Mouse (Mus musculus): ENCODE results near the gene Thumpd3. TPM values are rescaled to one million over a fixed set of nuclear protein-coding genes. Genes with fewer than 3 reads are reported as not detected.

Gene Thumpd3
- total RNA-seq (2014; fragmentation: Nextera tagmentation), result 127 and 145 TPM in 2 replicates
- 89.2 and 95.1 TPM in 2 replicates for total RNA-seq (2017)
- polyA plus RNA-seq (2012), result 6.7 and 7.5 TPM in 2 replicates

- H3K36me3 ChIP-seq (replicated peaks), result peaks cover 23% of the 10 kb centered on the region
- peak; percentile 91 for DNase-seq (ENCODE audit: low spot score)
- ATAC-seq (ENCODE audit: extremely low read depth, insufficient number of reproducible peaks, low FRiP score, poor library complexity, severe bottlenecking), result peak; percentile 72
- H3K4me3 ChIP-seq (ENCODE audit: low read depth, low read length), result peak within 1 kb of the TSS; percentile 96
- H3K4me1 ChIP-seq (ENCODE audit: insufficient read depth, low read depth, low read length), result peaks cover 56% of the 10 kb centered on the region
- H3K27me3 ChIP-seq (ENCODE audit: insufficient read depth, low read length), result no peaks in the 10 kb centered on the region
- TF ChIP-seq GATA1 (IDR thresholded peaks at IDR 0.05; ENCODE audit: borderline replicate concordance, low read length) (no peak), CTCF (IDR thresholded peaks at IDR 0.05; ENCODE audit: low read depth, low read length) (no peak), TAL1 (conservative IDR thresholded peaks at IDR 0.05; ENCODE audit: low read depth, low read length) (no peak), POLR2AphosphoS5 (IDR thresholded peaks at IDR 0.05; ENCODE audit: insufficient replicate concordance, low read depth, low read length) (no peak; the same call in 1 of the 2 replicates), GATA2 (IDR thresholded peaks at IDR 0.05; ENCODE audit: borderline replicate concordance, low read depth, low read length) (no peak)
- H3K9me3 ChIP-seq (replicated peaks), result no peaks in the 10 kb centered on the region
These were observed at the start of gene Thumpd3 for GRCm38 (mm10) chr6:113046041-113046975. Thumpd3 (plus strand) TSS chr6:113046225.

GRCm38 (mm10) chr6:112999199-112999598 is 46.8 kb upstream of the Thumpd3 start:
- no peak overlapping the region for H3K4me3 ChIP-seq (ENCODE audit: low read depth, low read length)
- H3K4me1 ChIP-seq (ENCODE audit: insufficient read depth, low read depth, low read length), result no peaks in the 10 kb centered on the region
- H3K27me3 ChIP-seq (ENCODE audit: insufficient read depth, low read length), result 0 out of 2 replicates have a peak, but pooled peaks cover 3% of the 10 kb centered on the region
- DNase-seq (ENCODE audit: low spot score) (no peak), ATAC-seq (ENCODE audit: extremely low read depth, insufficient number of reproducible peaks, low FRiP score, poor library complexity, severe bottlenecking) (no peak)
- no peak for TF ChIP-seq GATA1 (IDR thresholded peaks at IDR 0.05; ENCODE audit: borderline replicate concordance, low read length)
- TF ChIP-seq POLR2AphosphoS5 (IDR thresholded peaks at IDR 0.05; ENCODE audit: insufficient replicate concordance, low read depth, low read length), result no peak
- TF ChIP-seq GATA2 (IDR thresholded peaks at IDR 0.05; ENCODE audit: borderline replicate concordance, low read depth, low read length), result no peak
- TF ChIP-seq CTCF (IDR thresholded peaks at IDR 0.05; ENCODE audit: low read depth, low read length), result no peak
- no peak for TF ChIP-seq TAL1 (conservative IDR thresholded peaks at IDR 0.05; ENCODE audit: low read depth, low read length)
- H3K9me3 ChIP-seq (replicated peaks), result no peaks in the 10 kb centered on the region
- H3K36me3 ChIP-seq (replicated peaks), result no peaks in the 10 kb centered on the region

GRCm38 (mm10) chr6:113000666-113001287 is 45.2 kb upstream of the Thumpd3 start:
- Histone ChIP-seq H3K4me3 (ENCODE audit: low read depth, low read length) (no peak overlapping the region), H3K4me1 (ENCODE audit: insufficient read depth, low read depth, low read length) (no peaks in the 10 kb centered on the region), H3K9me3 (replicated peaks) (no peaks in the 10 kb centered on the region), H3K36me3 (replicated peaks) (no peaks in the 10 kb centered on the region), H3K27me3 (ENCODE audit: insufficient read depth, low read length) (0 out of 2 replicates have a peak, but pooled peaks cover 3% of the 10 kb centered on the region)
- peak; percentile 54; the same call in 1 of the 2 replicates for ATAC-seq (ENCODE audit: extremely low read depth, insufficient number of reproducible peaks, low FRiP score, poor library complexity, severe bottlenecking)
- peak; percentile 12 for DNase-seq (ENCODE audit: low spot score)
- no peak for TF ChIP-seq TAL1 (conservative IDR thresholded peaks at IDR 0.05; ENCODE audit: low read depth, low read length)

GRCm38 (mm10) chr6:113001719-113002118 is 44.3 kb upstream of the Thumpd3 start:
- Histone ChIP-seq H3K4me3 (ENCODE audit: low read depth, low read length) (no peak overlapping the region), H3K4me1 (ENCODE audit: insufficient read depth, low read depth, low read length) (no peaks in the 10 kb centered on the region), H3K36me3 (replicated peaks) (no peaks in the 10 kb centered on the region), H3K27me3 (ENCODE audit: insufficient read depth, low read length) (0 out of 2 replicates have a peak, but pooled peaks cover 3% of the 10 kb centered on the region), H3K9me3 (replicated peaks) (no peaks in the 10 kb centered on the region)
- DNase-seq (ENCODE audit: low spot score) (no peak), ATAC-seq (ENCODE audit: extremely low read depth, insufficient number of reproducible peaks, low FRiP score, poor library complexity, severe bottlenecking) (no peak)
- TF ChIP-seq CTCF (IDR thresholded peaks at IDR 0.05; ENCODE audit: low read depth, low read length), result no peak
- TF ChIP-seq GATA2 (IDR thresholded peaks at IDR 0.05; ENCODE audit: borderline replicate concordance, low read depth, low read length), result no peak
- TF ChIP-seq TAL1 (conservative IDR thresholded peaks at IDR 0.05; ENCODE audit: low read depth, low read length), result no peak
- TF ChIP-seq POLR2AphosphoS5 (IDR thresholded peaks at IDR 0.05; ENCODE audit: insufficient replicate concordance, low read depth, low read length), result no peak
- no peak for TF ChIP-seq GATA1 (IDR thresholded peaks at IDR 0.05; ENCODE audit: borderline replicate concordance, low read length)

GRCm38 (mm10) chr6:113003313-113004111 is 42.5 kb upstream of the Thumpd3 start:
- Histone ChIP-seq H3K27me3 (ENCODE audit: insufficient read depth, low read length) (peaks cover 7% of the 10 kb centered on the region; the same call in 1 of the 2 replicates), H3K4me3 (ENCODE audit: low read depth, low read length) (no peak overlapping the region), H3K36me3 (replicated peaks) (no peaks in the 10 kb centered on the region), H3K4me1 (ENCODE audit: insufficient read depth, low read depth, low read length) (no peaks in the 10 kb centered on the region), H3K9me3 (replicated peaks) (no peaks in the 10 kb centered on the region)
- ATAC-seq (ENCODE audit: extremely low read depth, insufficient number of reproducible peaks, low FRiP score, poor library complexity, severe bottlenecking), result no peak
- no peak for TF ChIP-seq TAL1 (conservative IDR thresholded peaks at IDR 0.05; ENCODE audit: low read depth, low read length)
- TF ChIP-seq CTCF (IDR thresholded peaks at IDR 0.05; ENCODE audit: low read depth, low read length), result no peak
- no peak for TF ChIP-seq GATA1 (IDR thresholded peaks at IDR 0.05; ENCODE audit: borderline replicate concordance, low read length)
- DNase-seq (ENCODE audit: low spot score), result no peak
